Mouse (Mus musculus) limb, embryonic 10.5 days (tissue): Measurements from ENCODE around the gene Gmnn. TPM values are rescaled to one million over a fixed set of nuclear protein-coding genes. Genes with fewer than 3 reads are reported as not detected.

Source experiments
- DNase-seq: peaks from one replicate; pipeline ENCODE4 v3.0.0-alpha.2; 2017; ENCODE audit warnings: low spot score
- H3K27ac ChIP-seq: fragments of 300-500 bp; sonication (generic); 2 replicates; pipeline ENCODE4 v1.5.1; 2016; ENCODE audit warnings: mild to moderate bottlenecking
- H3K27me3 ChIP-seq: fragments of 300-500 bp; sonication (generic); 2 replicates; pipeline ENCODE4 v1.6.1; 2016; ENCODE audit warnings: low read depth, mild to moderate bottlenecking; ENCODE audit not compliant: poor library complexity, severe bottlenecking
- H3K36me3 ChIP-seq: fragments of 300-500 bp; sonication (generic); 2 replicates; pipeline ENCODE4 v1.6.1; 2016; ENCODE audit warnings: mild to moderate bottlenecking, moderate library complexity
- H3K4me1 ChIP-seq: fragments of 300-500 bp; sonication (generic); 2 replicates; pipeline ENCODE4 v1.6.1; 2016
- H3K4me3 ChIP-seq: fragments of 300-500 bp; sonication (generic); 2 replicates; pipeline ENCODE4 v1.5.1; 2016; ENCODE audit warnings: mild to moderate bottlenecking, moderate library complexity
- H3K9me3 ChIP-seq: fragments of 300-500 bp; sonication (generic); replicated peaks from 2 replicates; pipeline ENCODE4 v1.6.1; 2016; ENCODE audit warnings: mild to moderate bottlenecking
- WGBS: fragments of 180-500 bp; shearing (Covaris S2); methylation state at CpG from one replicate; pipeline ENCODE4 v1.1.7; 2016; 5-methylcytosine and 5-hydroxymethylcytosine counted together
- polyA plus RNA-seq: library from polyadenylated mRNA; unstranded; fragments of >200 nt; fragmentation: Nextera tagmentation; extraction: Ambion mirVana; gene quantifications from 2 replicates; pipeline ENCODE4 v1.2.1, GENCODE M21; 2016

Gene Gmnn
- polyA plus RNA-seq, 1 experiment from 2014 or later: 170 TPM

- WGBS: 94% methylated on average over 8 of the region's 8 CpGs
- Histone ChIP-seq H3K27me3 (no peaks in the 10 kb centered on the region), H3K36me3 (peaks cover 80% of the 10 kb centered on the region), H3K4me1 (no peaks in the 10 kb centered on the region), H3K9me3 (no peaks in the 10 kb centered on the region), H3K4me3 (no peak overlapping the region), H3K27ac (no peak overlapping the region)
- DNase-seq: no peak
These were observed 10.3 kb downstream of the Gmnn start for GRCm38 (mm10) chr13:24751396-24751795.

- no peaks in the 10 kb centered on the region for H3K9me3 ChIP-seq
- peaks cover 76% of the 10 kb centered on the region for H3K36me3 ChIP-seq
These were observed 10.9 kb downstream of the Gmnn start for GRCm38 (mm10) chr13:24750807-24751206.

GRCm38 (mm10) chr13:24747823-24748222, 13.9 kb downstream of the Gmnn start:
- no peak overlapping the region for H3K27ac ChIP-seq
- no peaks in the 10 kb centered on the region for H3K9me3 ChIP-seq
- DNase-seq: no peak
- no peak overlapping the region for H3K4me3 ChIP-seq
- H3K27me3 ChIP-seq: no peaks in the 10 kb centered on the region
- H3K36me3 ChIP-seq: peaks cover 48% of the 10 kb centered on the region
- no peaks in the 10 kb centered on the region for H3K4me1 ChIP-seq
- WGBS: 90% methylated on average over 3 of the region's 3 CpGs

More at GRCm38 (mm10) chr13:24750807-24751206, 10.9 kb downstream of the Gmnn start:
- Histone ChIP-seq H3K27me3 (no peaks in the 10 kb centered on the region), H3K27ac (no peak overlapping the region), H3K4me1 (no peaks in the 10 kb centered on the region), H3K4me3 (no peak overlapping the region)
- no peak for DNase-seq
- WGBS: 96% methylated on average over 8 of the region's 8 CpGs

- Histone ChIP-seq H3K27ac (no peak within 1 kb of the TSS), H3K27me3 (no peaks in the 10 kb centered on the region), H3K4me3 (no peak within 1 kb of the TSS), H3K36me3 (peaks cover 12% of the 10 kb centered on the region), H3K4me1 (no peaks in the 10 kb centered on the region), H3K9me3 (no peaks in the 10 kb centered on the region)
- 94% methylated on average over 10 of the region's 10 CpGs for WGBS
- DNase-seq: no peak
These were observed 20.7 kb downstream of the Gmnn start, which contains the start of gene Armh2 for GRCm38 (mm10) chr13:24741028-24741427. TSS of gene Armh2 (plus strand) at chr13:24741232.

- Histone ChIP-seq H3K27me3 (no peaks in the 10 kb centered on the region), H3K4me1 (no peaks in the 10 kb centered on the region), H3K9me3 (no peaks in the 10 kb centered on the region), H3K4me3 (no peak overlapping the region), H3K27ac (no peak overlapping the region), H3K36me3 (peaks cover 9% of the 10 kb centered on the region)
- no peak for DNase-seq
- 81% methylated on average over 6 of the region's 6 CpGs for WGBS
These were observed 26.1 kb downstream of the Gmnn start for GRCm38 (mm10) chr13:24735608-24736131.

GRCm38 (mm10) chr13:24734502-24734901, 27.2 kb downstream of the Gmnn start:
- Histone ChIP-seq H3K36me3 (no peaks in the 10 kb centered on the region), H3K4me3 (no peak overlapping the region), H3K27ac (no peak overlapping the region), H3K4me1 (no peaks in the 10 kb centered on the region), H3K9me3 (no peaks in the 10 kb centered on the region), H3K27me3 (no peaks in the 10 kb centered on the region)
- DNase-seq: no peak
- 90% methylated on average over 5 of the region's 5 CpGs for whole genome bisulfite sequencing

DNA sequence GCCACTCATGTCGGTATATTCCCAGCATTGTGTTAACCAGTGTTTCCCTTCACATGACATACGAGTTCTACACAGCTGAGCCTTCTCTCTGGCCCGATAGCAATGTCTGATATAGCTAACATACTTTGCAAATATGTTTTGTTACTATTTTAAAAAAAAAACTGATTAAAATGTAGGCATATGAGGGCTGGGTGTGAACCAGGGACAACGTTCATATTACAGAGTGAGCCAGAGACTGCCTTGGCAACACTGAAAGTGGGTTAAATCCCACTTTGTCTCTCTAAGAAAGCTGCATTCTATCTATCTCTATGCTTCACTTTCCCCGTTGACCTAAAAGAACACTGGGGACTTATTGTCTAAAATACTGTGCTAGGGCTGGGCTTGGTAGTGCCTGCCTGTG, 32.6 kb downstream of the Gmnn start:
- 94% methylated on average over 5 of the region's 5 CpGs for WGBS
- Histone ChIP-seq H3K36me3 (no peaks in the 10 kb centered on the region), H3K4me3 (no peak overlapping the region), H3K9me3 (no peaks in the 10 kb centered on the region), H3K27me3 (no peaks in the 10 kb centered on the region), H3K27ac (no peak overlapping the region), H3K4me1 (peaks cover 5% of the 10 kb centered on the region; the same call in 1 of the 2 replicates)
- DNase-seq: no peak

DNA sequence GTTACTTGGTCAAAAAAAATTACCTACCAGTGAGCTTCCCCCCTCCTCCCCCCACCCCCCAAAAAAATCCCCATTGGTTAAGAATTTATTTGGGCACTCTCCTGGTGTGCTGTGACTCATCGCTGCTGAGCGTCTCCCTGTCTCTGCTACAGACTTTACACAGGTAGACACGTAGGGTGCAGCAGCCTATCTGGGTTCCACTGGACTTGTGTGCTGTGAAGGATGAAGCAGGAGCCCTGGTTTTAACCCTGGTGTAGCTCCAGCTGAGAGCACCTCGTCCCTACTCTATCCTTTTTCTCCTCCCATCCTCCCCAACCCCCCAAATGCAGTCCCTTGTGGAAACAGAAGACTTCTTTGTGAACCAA, 37.3 kb downstream of the Gmnn start:
- no peak overlapping the region for H3K4me3 ChIP-seq
- no peaks in the 10 kb centered on the region for H3K36me3 ChIP-seq
- peaks cover 8% of the 10 kb centered on the region; the same call in 1 of the 2 replicates for H3K4me1 ChIP-seq
- H3K9me3 ChIP-seq: no peaks in the 10 kb centered on the region
- no peaks in the 10 kb centered on the region for H3K27me3 ChIP-seq
- DNase-seq: no peak
- WGBS: 75% methylated on average over 4 of the region's 4 CpGs
- H3K27ac ChIP-seq: no peak overlapping the region

GRCm38 (mm10) chr13:24723699-24724394, 37.9 kb downstream of the Gmnn start:
- H3K36me3 ChIP-seq: no peaks in the 10 kb centered on the region
- no peak overlapping the region for H3K27ac ChIP-seq
- no peak for DNase-seq
- H3K27me3 ChIP-seq: no peaks in the 10 kb centered on the region
- H3K4me3 ChIP-seq: no peak overlapping the region
- H3K4me1 ChIP-seq: peaks cover 8% of the 10 kb centered on the region; the same call in 1 of the 2 replicates
- no peaks in the 10 kb centered on the region for H3K9me3 ChIP-seq
- 70% methylated on average over 8 of the region's 8 CpGs for WGBS

- Histone ChIP-seq H3K27ac (no peak overlapping the region), H3K9me3 (no peaks in the 10 kb centered on the region), H3K27me3 (no peaks in the 10 kb centered on the region), H3K4me3 (no peak overlapping the region), H3K4me1 (peaks cover 15% of the 10 kb centered on the region), H3K36me3 (no peaks in the 10 kb centered on the region)
- no peak for DNase-seq
- 80% methylated on average over 10 of the region's 10 CpGs for WGBS
These were observed 40.2 kb downstream of the Gmnn start for GRCm38 (mm10) chr13:24721502-24721901.

DNA sequence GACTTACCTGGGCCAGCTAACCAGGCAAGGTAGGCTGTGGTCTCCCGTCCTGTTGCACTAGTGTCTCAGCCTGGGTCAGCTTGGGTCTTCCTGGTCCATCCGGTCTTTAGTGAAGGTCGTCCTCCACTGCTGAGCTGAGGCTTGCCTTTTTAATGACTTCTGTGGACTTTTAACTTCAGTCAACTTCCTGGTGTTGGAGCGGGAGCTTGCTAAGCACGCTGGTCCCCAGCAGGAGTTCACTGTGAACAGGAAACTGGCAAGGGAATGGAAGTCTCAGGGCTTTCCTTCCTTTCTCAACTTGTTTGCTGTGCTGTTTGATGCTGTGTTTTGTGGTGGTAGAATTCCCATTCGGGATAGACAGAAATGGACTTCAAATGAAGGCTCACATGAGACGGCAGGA, 44.0 kb downstream of the Gmnn start:
- WGBS: 71% methylated on average over 7 of the region's 7 CpGs
- H3K4me3 ChIP-seq: no peak overlapping the region
- no peaks in the 10 kb centered on the region for H3K36me3 ChIP-seq
- DNase-seq: no peak
- peaks cover 10% of the 10 kb centered on the region for H3K4me1 ChIP-seq
- no peak overlapping the region for H3K27ac ChIP-seq
- no peaks in the 10 kb centered on the region for H3K27me3 ChIP-seq
- no peaks in the 10 kb centered on the region for H3K9me3 ChIP-seq

DNA sequence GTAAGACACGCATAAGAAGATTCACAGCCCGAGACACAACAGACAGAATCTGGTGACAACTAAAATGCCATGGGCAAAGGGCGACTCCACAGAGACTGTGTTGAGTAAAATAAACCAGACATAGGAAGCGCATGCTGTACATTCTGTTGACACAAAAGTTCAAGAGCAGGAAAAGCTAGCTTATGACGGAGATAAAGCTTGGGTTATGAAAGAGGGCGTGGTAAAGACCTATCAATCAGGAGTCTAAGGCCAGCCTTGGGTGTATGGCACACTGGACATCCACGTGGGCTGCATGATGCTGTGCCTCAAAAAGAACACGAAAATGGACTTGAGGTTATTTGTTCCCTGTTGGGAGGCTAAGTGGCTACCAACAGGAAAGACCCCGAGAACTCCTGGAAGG, 45.3 kb downstream of the Gmnn start:
- Histone ChIP-seq H3K4me3 (no peak overlapping the region), H3K27me3 (no peaks in the 10 kb centered on the region), H3K27ac (no peak overlapping the region), H3K9me3 (no peaks in the 10 kb centered on the region), H3K36me3 (no peaks in the 10 kb centered on the region), H3K4me1 (peaks cover 10% of the 10 kb centered on the region)
- 90% methylated on average over 9 of the region's 9 CpGs for WGBS
- no peak for DNase-seq

DNA sequence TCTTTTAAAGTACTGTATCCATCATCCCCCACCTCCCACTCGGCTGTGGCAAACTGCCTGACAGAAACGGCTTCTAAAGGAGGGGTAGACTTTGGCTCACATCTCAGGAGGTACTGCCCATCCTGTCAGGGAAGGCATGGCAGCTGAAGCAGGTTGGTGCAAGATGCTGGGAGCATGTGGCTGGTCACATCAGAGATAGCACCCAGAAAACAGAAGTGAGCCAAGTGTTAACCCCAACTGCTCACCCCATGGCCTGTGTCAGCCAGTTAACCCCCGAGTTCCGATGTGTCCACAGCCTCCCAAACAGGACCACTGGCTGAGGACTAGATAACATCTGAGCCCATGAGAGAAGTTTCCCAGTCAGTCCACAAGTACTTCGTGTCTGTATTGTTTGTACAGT, 46.1 kb downstream of the Gmnn start:
- 79% methylated on average over 5 of the region's 5 CpGs for WGBS

More for the DNA sequence above, 46.1 kb downstream of the Gmnn start:
- Histone ChIP-seq H3K27me3 (no peaks in the 10 kb centered on the region), H3K27ac (no peak overlapping the region; the same call in 1 of the 2 replicates), H3K4me1 (peaks cover 14% of the 10 kb centered on the region), H3K36me3 (no peaks in the 10 kb centered on the region), H3K4me3 (no peak overlapping the region), H3K9me3 (no peaks in the 10 kb centered on the region)
- no peak for DNase-seq
